Mouse (Mus musculus) cerebellum, adult 9-11 months (tissue): ENCODE results near the gene Afap1.

ENCODE experiments used
- DNase-seq: peaks from one replicate; pipeline ENCODE4 v3.0.0; 2022

The Afap1 gene

DNA sequence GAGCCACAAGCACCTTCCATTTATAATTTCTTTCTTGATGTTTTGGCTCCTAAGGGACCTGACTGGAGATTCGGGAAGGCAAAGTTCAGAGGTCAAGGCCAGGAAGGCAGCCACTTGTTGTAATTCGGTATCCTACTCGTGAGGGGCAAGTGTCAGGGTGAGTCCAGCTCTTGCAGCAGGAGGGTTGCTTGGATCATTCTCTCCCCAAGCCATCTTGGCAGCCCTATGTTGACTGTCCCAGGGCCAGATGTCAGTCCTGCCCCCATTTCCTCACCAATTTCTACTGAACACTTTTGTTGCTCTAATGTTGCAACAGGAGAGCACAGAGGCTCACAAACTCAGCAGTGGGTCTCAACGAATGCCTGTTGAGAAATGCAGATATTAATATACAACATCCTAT lies 5.0 kb downstream of the Afap1 start:
- no peak for DNase-seq

DNA sequence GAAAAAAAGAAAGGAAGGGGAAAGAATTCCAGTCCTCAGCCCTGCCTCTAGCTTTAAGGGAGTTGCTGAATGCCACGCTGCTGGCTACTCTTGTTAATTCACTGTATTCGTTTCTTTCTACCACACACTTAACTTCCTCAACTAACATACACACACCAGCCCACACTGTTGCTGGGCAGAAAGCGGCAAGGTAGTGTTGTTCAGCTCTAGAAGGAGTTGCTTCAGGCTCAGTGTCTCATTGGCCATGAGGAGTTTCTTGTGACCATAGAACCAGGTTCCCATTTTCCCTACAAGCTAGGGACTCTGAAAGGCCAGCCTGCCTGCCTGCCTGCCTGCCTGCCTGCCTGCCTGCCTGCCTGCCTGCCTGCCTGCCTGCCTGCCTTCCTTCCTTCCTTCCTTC lies 5.9 kb downstream of the Afap1 start:
- DNase-seq, result no peak

DNA sequence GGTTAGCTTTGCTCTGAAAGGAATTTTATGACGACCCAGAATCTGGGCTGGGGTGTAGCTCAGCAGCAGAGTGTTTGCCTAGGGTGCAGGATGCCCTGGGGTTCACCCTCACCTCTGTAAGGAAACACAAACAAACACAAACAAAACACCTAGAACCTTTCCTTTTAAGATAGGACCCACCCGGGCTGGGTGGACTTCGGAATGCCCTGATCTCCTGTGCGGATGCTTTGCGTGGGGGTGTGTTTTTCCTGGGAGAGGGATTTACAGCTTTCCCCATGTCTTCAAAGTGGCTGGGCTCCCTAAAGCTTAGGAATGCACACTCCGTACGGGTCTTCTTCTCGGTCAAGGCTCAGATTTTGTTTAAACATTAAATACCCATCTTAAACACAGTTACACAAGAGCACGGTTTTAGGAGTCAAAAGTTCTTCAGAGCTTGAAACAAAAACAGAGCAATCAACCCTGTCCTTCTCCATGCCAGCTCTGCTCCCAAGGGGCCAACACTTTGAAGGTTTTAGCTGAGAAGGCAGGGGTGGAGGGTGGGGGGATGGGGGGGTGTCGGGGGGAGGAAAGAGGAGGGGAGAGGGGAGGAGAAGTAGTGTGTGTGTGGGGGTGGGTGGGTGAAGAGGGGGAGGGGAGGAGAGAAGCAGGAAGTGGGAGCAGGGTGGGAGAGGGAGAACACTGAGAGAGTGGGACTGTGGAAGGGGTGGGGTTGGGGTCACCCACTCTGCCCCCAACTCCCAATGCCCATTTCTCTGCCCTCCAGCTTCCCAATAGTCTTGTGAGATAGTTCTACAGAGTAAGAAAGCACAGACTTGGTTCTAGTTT lies 7.5 kb downstream of the Afap1 start:
- DNase-seq, result no peak

DNA sequence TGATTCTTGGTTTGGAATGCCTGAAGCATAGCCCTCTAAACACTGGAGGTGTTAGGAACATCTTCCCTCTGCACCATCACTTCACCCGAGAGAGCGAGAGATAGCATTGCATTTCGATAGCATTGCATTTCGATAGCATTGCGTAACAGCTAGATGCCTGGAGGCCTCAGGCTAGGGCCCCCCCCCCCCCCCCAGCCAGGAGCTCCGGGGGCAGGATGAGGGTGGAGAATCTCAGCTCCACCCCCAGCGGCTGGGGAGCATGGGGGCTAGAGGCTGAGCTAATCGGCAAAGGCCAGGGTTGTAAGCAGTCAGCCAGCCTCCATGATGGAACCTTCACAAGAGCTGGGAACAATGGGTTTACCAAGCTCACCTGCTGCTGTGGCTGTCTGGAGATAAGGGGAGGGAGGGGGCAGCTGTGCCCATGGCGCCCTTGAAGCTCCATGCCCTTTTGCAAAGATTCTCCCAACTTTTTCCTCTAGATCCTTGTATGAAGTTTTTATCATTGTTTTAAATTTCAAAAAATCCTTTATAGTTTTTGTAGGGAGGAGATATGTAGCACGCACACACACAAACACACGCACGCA lies 8.2 kb downstream of the Afap1 start:
- no peak for DNase-seq

DNA sequence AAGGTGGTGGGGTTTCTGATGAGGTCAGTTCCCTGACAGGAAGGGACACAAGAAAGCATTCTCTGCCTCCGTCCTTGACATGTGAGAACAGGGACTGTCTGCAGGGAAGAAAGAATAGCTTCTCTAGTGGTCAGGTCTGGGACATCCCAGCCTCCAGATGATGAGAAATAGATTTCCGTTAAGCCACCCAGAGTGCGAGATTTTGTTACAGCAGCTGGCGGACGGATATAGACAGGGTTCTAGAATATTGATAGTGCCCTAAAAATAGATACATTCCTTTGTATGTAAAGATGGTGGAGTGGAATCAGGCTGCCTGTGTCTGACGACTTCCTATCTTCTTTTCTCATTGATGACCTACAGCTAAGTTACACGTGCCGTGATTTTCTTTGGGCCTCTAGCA lies 10.3 kb downstream of the Afap1 start:
- DNase-seq, result no peak

DNA sequence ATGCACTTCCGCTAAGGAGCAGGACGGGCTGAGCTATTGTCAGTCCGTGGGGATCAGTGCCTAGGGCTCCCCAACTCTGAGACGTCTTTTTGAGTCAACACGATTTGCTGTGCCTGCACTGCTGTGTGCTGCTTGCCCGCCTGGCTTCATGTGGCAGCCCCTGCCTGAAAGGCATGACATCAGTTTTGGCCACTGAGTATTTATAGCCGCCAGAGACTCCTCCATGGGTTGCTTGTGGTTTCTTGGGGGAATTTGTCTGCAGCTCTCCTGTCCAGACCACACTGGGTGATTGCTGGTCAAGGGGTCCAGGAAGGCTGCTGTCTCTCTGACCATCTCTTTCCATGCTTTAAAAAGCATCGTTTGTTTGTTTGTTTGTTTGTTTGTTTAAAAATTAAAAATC lies 12.2 kb downstream of the Afap1 start:
- DNase-seq, result no peak

DNA sequence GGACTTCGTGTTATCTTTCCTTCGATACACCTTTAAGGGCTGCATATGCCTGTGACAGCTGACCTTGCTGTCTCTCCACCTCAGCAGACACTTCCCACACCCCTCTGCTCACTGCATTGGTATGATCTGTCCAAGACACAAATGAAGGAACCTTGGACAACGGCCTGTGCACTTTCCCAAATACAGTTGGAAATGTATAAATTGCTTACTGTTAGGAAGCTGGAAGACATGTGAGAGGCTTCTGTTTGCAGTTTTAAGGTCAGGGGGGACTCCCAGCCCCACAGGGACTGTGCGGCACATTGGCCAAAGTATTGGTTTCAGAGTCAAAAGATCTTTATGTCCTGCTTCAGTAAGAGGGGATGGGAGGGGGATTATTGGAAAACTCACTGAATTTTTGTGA lies 14.0 kb downstream of the Afap1 start:
- no peak for DNase-seq

DNA sequence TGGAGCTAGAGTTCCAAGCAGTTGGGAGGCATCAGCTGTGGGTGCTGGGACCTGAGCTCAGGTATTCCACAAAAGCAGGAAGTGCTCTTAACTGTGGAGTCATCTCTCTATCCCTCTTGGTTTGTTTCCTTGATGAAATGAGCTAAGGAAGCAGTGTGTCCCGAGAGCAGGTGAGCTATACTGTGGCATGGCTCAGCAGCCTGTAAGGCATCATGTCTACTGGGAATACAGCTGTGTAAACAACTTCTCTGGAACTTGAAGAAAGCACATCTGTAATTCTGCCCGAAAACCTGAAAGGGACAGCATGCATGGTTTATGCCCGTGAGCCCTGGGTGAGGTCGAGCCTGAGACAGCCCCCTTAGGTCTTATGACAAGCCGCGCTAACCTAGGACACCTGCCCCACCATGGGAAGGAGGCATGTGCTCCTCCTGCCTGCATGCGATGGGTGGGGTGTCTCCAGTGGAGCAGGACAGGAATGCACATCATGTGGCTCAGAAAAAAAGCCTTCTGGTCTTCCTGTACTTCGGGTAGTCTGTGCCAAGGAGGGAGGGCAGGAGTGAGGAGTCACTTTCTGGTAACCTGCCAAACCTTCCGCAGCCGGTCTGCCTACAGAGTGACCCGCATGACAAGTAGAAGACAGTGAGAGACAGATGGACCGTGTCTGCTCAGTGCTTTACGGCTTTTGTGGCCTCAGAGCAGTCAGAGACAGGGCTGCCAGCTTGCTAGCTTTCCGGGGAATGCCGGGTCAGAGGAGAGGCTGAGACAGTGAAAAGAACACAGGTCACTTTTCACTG lies 14.7 kb downstream of the Afap1 start:
- peak; percentile 97 for DNase-seq

DNA sequence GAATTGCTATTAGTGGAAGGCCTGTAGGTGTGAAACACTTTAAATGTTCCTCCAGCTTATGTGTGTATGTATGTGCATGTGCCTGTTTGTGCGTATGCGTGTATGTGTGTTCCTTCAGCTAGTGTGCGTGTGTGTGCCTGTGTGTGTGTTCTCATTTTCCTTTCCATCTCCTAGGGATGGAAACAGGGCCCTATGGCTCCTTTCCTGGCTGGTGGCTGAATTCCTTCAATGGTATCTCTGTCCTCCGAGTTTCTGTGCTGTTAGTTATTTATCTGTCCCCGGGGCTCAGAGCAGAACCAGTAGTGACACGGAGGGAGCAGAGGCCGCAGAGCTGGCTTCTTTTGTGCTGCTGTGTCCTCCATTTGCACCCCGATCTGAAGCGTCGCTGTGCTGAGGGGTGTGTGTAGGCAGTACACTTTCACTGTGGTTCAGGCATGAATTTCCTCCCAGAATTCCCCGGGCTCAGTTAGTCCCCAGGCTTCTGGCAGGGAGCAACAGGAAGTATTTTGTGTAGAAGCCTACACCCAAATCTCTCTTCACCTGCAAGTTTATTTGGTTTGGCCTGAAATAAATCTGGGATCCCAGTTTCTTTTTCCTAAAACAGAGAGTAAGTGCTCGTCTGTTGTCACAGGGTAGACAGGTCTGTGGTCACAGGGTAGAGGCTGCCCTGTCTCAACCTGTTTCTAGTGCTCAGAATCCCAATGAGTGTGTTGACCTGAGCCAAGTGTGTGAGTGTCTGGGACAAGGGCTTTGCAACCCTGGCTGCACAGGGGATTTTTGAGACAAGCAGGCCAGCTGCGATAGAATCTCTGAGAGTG lies 15.7 kb downstream of the Afap1 start:
- no peak for DNase-seq

DNA sequence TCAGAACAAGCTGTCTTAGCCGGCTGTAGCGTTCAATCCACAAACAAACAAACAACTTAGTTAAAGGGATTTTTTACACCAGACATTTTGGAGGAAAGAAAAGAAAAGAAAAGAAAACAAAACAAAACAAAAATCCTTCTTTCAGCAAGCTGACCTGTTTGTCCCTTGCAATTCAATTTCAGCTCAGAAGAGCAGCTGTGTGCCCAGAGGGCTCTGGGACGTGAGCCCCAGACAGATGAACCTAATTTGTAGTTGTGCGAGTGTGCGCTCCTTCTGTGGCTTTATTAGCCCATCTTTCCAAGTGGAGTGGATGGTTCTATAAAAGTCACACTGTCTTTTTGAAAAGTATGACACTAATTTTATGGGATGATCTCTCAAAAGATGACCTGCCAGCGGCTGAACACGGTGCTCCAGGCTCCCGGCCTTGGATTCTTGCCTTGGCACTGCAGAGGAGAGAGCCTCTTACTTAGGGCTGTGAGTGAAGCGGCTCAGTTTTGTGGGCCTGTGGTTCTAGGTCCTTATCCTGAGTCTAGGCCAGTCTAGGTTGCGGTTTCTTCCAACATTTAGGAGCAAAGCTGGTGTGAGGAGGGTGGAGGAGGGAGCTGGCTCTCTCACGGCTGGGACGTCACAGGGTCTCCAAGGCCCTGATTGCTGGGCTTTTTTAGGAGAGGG lies 22.6 kb downstream of the Afap1 start:
- no peak for DNase-seq

DNA sequence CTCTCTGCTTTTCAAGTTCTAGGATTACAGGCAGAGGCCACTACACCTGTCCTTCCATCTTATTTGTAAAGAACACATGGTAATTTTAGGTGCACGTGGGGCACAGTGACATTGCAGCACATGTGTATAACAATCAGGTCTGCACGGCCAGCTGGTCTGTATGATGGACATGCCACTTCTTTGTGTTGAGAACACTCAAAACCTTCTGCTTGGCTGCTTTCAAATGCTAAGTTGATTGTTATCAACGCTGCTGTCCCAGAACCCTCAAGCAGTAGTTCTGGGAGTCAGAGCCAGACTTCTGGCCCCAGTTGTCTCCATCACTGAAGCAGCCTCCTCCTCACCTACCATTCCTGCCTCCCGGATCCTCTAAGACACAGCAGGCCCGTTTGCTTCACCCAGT lies 23.5 kb downstream of the Afap1 start:
- no peak for DNase-seq

DNA sequence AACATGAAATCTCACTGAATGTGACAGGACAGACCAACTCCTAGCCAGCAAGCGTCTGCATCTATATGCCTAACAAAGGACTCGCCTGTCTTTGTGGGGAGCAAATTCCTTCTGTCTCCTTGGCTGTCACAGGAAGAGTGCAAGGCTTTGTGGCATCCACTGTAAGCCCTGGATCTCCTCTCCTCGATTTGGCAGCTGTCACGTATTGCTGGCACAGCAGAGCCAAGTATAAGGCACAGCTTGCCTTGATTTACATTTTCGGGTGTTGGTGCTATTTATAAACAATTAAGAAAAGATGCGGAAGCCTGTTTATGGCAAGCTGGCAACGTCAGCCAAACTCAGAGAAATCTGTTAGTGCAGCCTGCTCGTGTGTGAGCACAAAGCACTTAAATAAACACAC lies 25.3 kb downstream of the Afap1 start:
- no peak for DNase-seq

DNA sequence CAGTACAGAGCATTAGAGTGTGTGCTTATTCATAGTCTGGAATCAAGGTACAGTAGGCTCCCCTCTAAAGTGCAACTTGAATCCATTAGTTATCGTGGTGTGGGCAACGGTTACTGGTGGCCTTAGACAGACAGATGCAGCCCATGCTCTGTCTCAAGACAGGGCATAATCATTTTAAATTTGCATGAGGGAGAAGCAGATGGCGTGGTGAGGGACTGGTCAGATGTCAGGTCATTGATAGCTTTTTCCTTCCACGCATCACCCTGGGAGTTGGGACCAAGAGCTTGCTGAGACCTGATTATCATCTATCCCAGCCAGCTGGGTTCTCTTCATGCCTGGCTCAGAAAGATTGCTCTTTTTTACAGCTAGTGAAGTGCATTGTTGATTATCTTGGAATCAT lies 27.0 kb downstream of the Afap1 start:
- DNase-seq, result no peak

DNA sequence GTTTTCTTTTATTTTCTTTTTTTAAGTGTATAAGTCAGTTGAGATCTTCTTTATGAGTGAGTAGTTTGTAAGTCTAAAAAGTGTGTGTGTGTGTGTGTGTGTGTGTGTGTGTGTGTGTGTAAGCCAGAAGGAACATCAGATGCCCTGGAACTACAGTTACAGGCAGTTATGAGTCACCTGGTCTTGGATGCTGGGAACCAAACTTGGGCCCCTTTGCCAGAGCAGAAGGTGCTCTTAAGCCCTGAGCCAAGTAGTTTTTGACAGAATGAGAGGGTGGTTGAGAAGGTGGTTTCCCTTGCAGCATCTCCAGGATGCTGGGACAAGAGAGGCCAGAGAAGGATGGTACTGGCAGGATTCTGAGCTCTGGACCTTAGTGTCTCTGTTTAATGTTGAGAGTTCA lies 27.4 kb downstream of the Afap1 start:
- no peak for DNase-seq

DNA sequence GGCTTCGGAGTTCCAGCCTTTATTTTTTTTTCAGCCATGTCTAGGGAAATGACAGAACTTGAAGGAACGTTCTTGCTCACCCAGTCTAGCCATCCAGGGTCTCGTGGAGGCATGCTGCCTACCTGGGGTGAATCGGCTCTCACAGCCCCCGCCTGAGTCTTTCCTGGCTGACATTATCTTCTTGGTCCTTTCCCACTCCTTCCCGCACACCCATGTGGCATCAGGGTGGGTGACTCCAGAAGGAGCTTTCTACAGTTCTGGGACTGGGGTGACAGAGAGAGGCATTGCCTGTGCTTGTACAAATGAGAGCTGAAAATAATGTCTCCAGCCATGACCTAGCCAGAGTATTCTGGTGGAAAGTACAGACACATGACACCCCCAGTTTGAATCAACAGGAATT lies 28.0 kb downstream of the Afap1 start:
- DNase-seq, result no peak

DNA sequence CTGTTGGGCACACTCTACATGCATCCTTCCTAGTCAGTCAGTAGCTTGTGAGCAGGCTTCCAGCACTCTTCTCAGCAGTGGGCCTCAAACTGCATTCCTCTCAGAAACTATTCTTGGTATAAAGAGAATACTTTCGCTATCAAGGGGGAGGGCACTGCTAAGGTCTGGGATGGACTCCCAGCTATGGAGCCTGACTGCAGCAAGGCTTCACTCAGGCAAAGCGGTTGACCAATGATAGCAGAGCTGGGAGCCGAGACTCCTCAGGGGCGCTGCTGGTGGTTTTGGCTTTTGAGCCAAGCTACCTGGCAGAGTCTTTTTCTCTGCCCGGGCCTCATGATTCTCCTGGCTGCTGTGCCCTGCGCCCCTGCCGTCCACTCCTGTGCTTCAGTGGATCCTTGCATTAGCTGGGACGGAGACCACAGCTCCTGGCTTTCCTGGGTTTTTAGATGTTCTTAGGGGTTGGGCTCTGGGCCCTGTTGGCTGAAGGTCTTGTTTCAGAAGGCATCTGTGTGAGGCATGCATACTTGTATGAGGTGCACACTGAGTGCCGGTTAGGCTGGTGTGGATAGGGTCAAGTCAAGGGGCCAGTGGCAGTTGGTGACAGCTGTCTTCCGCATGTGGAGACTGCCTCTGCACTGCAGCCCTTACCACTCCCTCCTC lies 28.6 kb downstream of the Afap1 start:
- no peak for DNase-seq

DNA sequence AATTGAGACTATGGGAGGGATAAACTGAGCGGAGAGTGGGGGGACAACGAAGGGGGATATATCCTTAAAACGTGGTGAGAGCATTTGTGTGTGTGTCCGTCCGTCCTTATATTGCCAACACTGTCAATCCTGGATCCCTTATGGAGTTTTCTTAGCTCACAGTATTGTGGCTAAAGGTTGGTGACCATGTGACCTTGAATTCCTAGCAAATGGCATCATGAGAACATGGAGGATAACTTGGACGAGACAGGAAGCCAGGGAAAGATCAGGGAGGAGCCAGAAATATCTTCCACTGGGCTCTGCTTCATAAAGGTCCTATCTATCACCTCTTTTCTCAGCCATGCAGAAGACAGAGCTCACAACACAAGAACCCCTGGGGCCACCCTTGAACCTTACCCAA lies 30.3 kb downstream of the Afap1 start:
- no peak for DNase-seq

DNA sequence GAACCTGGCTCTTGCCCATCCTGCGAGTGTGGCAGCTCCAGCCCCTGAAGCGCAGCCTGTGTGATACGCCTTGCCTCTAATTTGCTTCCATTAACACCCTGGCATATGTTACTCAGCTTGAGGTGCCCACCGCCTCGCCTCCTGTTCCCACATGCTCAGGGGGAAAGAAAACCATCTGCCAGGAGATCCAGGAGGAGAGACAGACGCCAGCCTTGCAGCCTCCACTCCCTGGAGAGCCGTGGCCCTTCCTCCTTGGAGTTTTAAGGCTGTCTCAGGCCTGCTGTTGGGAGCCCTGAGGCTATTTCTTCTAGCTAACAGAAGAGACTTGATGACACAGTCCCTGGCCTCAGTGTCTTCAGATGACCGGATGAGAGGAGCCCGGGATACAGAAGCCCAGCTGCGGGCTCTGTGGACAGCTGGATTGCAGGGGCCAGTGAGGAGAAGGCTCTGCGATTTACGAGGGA lies 32.1 kb downstream of the Afap1 start:
- peak; percentile 72 for DNase-seq

DNA sequence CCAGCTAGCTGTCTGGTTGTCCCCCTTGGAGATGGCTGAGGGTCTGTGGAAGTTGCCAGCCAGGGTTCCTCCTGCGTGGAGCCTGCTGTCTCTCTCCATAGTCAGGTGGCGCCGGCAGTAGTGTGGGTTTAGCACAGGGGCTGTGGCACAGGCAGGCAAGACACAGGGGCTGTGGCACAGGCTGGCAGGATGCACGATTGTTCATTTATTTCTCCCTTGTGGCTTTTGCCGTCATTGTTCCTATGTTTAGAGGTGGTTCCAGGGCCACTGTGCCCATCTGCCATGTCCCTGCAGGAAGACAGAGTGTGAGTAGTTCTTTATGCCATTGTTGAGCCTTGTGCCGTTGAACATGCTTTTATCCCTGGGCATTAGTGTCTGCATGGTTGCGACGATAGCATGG lies 33.4 kb downstream of the Afap1 start:
- DNase-seq, result no peak

DNA sequence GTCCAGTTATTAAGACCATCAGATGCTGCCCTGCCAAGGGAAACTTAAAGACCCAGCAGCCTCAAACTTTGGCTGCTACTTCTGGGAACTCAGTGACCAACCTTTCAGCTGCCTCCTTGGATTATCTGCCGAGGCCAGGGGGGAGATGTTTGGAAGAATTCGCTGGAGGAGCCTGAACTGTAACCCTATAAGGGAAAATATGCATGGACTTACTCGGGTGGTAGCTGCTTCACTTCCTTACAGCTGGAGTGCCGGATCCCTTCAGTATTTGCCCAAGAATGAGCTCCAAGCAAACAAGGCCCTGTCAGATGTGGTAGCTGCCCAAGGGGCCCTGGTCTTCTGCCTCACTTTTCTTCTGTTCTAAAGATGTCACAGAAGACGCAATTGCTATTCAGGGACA lies 38.2 kb downstream of the Afap1 start:
- no peak for DNase-seq

DNA sequence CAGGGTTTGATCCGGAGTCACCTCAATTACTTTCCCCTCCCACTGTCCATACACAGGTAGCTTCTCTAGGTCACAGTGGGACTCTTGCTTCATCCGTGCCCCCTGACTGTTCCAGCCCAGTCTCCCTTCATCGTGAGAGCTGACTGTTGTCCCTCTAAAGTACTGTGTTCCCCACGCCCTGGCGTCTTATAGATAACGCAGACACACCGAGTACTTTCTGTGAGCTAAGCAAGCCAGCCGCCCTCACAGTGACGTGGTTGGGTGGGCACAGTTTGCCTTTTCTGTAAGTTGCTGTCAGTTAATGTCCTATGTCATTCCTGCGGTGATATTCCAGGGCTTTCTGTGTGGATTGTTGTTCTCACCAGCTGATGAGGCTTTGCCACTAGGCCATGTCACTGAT lies 39.9 kb downstream of the Afap1 start:
- DNase-seq, result no peak

DNA sequence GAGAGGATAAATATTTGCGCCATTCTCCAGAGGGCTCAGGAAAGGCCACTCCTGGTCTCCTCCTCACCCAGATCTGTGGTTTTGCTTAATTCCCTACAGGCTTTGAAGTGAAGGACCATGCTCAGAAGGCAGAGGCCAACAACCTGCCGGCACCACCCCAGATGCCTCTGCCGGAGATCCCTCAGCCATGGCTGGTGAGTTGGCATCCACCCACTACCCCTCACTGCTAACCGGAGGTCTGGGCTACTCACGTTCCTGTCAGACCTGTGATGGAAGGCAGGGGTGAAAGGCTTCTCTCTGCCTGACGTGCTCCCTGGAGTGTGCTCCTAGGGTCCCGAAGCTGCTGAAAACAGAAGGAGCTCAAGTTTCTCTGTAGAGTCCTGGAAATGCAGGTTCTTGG lies 42.8 kb downstream of the Afap1 start:
- no peak for DNase-seq
